Mouse (Mus musculus): ENCODE data around the gene Cdpf1.

DNA sequence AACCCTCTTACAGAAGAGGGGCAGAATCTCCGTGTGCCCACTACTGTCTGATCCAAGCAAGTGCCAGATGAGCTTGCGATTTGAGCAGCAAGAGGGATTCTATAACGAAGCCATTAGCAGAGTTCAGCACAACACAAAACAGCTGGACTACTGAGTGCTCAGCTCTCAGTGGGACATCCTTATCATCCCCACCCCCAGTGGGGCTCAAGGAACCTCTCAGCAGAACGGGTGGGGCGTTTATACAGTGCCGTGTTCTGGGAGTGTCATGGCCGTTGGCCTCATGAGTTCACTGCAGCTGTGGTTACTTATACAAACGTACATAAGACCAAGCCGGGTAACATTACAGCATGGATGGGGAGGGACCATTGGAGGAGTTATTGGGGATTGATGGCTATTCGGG, 1.9 kb upstream of the Cdpf1 start:
- TF ChIP-seq POLR2A (IDR thresholded peaks at IDR 0.05; ENCODE audit: borderline replicate concordance, extremely low read depth, low read depth, low read length) (no peak), CTCF (IDR thresholded peaks at IDR 0.05; ENCODE audit: insufficient read depth, low read length) (no peak)

Data from lung, adult 2 months (tissue).